Mouse (Mus musculus): ENCODE measurements at regions not wholly inside any gene's neighbourhood (a gene's known extent, or its start where the extent isn't known, plus 50 kb on each side); places are given as distances from the start of the nearest gene placed in this dataset.

DNA sequence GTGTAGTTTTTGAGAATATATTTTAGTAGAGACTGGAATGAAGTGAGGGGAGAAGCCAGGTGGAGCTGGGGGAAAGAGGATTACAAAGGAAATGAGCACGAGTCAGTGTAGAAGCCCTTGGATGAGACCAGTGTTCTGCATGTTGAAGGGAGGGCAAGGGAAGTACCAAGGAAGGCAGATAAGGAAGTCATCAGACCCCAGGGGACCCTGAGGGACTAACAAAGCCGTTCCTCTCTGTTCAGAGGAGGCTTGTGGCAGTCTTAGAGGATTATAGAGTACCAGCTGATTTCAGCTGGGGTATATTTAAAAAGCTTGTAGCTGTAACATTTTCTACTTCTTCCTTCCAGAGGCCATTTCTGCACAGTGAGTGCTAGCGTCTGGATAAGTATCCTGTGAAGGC lies 56.7 kb upstream of the Igsf9b start:
- DNase-seq (ENCODE audit: low read depth, low spot score) = no peak

- no peak for DNase-seq (ENCODE audit: low read depth, low spot score)
Measured at GRCm38 (mm10) chr9:27240926-27241325, 58.1 kb upstream of the Igsf9b start.

DNA sequence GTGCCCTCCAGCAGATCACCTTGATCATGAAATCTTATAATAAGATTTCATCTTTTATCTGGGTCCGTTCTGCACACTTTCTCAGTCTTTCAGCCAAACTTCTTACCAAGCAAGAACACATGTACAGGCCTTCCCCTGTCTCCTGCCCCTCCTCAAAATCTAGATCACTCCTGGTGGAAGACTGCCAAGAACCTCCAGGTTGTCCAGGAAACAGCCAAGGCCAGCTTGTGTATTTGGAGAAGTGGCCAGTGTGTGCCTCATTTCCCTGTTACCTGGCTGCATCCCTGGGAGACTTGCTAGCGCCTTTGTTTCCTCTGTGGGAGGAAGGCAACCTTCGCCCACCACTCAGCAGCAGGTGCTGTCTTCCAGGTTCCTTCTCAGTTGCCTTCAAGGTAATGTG lies 58.5 kb upstream of the Igsf9b start:
- no peak for DNase-seq (ENCODE audit: low read depth, low spot score)

GRCm38 (mm10) chr9:27232692-27233091 lies 66.3 kb upstream of the Igsf9b start:
- no peak for DNase-seq (ENCODE audit: low read depth, low spot score)

- no peak for DNase-seq (ENCODE audit: low read depth, low spot score)
Measured at GRCm38 (mm10) chr9:27227458-27227857, 71.5 kb upstream of the Igsf9b start.

GRCm38 (mm10) chr9:27221183-27221582 lies 66.0 kb upstream of the Jam3 start:
- no peak for DNase-seq (ENCODE audit: low read depth, low spot score)

DNA sequence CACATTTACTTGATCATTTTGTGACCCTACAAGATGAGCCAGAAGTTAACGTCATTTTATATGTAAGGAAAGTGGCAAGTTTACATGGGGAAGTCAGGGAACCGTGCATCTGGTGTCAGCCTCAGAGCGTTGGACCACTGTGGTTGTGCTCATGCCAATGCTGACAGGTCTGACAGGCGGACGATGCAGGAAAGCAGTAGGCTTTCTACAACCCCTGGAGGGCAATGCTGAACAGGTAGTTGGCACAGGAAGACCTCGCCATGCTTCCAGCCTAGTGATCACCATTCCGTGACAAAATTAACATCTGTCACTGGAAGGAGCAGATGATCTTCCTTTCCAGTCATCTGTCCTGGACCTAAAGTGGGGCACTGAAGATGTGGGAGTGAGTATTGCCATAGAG lies 60.8 kb upstream of the Jam3 start:
- no peak for DNase-seq (ENCODE audit: low read depth, low spot score)

DNA sequence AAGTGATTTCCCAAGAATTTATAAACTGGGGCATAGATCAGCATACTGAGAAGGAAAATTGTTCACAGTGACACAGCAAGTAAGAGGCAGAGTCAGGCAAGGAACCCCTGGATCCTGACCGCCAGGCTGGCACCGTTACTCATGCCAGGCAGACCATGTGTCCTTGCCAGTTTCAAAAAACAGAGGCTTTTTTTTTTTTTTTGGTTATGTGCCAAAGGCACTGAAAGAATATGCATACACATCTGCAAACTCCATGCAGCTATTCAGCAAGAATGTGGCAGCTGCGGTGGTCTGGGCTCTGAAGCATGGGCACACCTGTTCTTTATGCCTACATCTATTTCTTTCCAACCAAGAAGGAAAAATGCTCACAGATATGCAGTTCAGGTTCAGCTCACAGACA lies 58.8 kb upstream of the Jam3 start:
- DNase-seq (ENCODE audit: low read depth, low spot score) = no peak

DNA sequence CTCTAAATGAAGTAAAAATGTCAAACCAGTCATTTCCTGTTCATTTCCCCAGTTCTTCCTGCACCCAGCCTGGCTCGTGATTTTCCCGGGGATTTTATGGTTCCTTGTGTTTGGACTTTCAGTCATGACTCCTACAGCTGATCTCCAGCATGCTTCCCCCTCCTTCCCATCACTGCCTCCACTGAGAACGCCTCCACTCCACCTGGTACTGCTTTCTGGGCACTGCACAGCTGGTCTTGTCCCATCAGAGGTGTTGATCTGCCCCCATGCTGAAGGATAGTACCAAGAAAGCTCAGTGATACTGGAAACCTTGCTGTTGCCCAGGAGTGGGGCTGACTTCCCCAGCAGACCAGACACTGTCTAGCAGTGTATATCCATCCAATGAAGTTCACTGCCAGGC lies 53.6 kb upstream of the Jam3 start:
- DNase-seq (ENCODE audit: low read depth, low spot score) = peak; percentile 81

Measured in telencephalon, adult 2 months (tissue).